Mouse (Mus musculus): ENCODE data around the gene Gm9945.

Gm9945 gene

DNA sequence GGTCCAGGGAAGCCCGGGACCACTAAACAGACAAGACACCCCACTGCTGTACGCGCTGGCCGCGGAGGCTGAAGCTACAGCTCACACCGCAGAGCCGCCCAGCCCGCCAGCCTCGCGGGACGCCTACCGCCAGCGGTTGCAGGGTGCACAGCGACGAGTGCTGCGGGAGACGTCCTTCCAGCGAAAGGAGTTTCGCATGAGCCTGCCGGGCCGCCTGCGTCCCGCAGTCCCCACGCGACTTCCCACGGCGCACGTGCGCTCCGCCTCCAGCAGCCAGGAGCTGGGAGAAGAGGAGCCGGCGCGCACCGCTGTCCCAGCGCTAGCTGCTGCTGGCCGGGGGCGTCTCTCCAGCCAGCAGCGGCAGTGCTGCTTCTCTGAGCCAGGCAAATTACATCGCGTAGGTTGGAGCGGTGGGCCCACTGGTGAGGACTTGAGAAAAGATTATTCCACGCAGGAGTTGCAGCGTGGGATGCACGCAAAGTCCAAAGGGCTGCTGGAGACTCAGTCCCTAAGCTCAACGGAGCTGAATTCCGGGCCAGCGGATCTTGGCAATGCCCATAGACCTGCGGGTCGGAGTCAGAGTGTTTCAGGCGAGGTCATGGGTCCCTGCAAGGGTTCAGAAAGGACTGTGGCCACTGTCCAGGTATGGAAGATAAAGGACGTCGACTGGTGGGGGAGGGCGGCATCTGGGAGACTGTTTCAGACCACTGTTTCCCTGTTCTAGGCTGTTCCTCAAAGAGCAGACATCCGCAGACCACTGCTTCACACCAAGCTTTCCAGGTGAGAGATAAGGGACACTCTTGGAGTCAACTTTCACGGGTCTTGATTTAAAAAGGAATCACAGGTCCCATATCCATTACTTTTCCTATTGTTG lies 16.2 kb upstream of the Gm9945 start:
- DNase-seq: peak in 1 of 2 experiments; percentile 21

DNA sequence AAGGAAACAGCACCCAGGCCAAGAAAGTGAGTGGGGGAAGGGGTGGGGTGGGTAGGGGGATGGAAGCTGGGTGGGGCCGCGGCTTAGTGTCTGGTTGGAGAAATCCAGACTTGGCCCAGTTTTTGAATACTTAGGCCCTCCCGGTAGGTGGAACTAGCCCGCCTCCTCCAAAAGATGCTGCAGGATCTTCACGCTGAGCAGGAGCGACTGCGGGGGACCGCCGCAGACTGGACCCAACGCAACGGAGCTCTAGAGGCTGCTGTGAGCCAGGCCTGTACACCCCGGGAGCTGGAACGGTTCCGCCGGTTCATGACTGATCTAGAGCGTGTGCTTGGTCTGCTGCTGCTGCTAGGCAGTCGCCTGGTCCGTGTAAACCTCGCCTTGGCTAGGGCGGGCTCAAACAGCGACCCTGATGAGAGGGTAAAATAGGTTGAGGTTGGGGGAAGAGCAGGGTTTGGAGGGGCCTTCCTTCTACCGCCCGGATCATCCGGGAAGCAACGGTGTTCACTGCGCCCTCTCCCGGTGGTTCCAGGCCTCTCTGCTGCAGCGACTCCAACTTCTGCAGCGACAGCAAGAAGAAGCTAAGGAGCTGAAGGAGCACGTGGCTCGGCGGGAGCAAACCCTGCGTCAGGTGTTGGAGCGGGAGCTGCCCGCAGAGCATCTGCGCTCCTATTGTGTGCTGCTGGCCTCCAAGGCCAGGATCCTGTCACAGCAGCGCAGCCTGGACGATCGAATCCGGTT lies 13.6 kb upstream of the Gm9945 start:
- peak; percentile 93 to 95 for DNase-seq

DNA sequence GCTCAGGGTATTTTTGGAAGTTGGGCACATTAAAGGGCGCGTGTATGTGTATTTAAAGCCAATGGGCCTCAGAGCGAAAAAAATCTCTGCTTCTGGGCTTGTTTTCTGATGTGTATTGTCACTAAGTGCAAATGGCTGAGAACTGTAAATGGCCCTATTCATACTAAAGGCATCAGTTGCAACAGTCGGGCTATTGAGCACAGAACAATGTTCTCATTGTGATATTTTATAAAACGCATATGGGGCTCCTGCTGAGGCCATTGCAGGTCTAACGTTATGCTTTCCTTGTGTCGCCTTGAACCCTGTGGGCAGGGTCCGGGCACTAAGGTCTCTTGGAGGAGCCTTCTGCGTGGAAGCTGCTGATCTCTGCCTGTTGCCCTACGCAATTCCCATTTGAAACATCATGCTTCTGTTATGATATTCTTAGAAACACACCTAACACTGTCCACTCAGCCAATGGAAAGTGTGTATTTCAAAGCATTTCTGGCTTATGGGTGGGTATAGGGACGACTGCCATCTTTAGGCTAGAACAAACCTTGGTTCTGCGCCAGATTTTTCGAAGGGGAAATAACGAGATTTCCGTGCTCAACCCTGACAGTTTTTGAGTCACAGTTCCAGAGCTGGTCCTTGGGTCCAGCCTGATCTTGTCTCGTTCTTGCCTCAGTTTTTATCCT lies 10.5 kb upstream of the Gm9945 start:
- DNase-seq: peak in 1 of 2 experiments; percentile 91

DNA sequence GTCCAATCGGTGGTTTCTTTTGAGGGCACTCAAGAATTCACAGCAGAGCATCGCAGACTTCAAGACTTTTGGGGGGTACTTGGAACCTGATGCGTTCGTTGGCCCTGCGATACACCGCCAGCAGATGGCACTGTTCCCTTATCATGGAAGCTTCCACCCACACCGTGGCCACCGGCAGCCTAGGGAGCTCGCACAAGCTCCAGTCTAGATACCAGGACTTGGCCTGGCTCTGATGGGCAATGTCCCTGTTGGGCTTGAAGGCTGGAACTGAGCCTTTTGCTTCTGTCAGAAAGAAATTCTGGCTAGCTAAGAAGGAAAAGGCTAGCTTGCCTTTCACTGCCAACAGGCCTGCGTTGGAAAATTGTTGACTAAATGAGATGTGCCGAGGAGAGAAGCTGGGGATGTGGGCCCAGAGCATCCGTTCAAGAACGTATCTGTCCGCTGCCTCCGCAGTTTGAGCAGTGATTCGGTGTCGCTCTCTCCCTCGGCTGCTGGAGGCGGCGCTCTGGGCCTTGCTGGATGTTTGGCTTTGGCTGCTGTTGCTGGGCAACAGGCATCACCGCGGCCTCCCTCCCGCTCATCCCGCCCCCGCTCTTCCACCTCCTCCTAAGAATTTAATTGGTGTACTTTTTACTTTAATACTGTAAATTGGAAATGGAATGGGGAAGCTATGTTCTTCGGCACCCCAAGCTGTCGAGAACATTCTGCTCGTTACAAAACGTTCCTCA lies 9.8 kb upstream of the Gm9945 start, which contains the start of gene Gm9837:
Gm9837 (minus strand) TSS at position 512 of the 728 bp plus-strand sequence.
- DNase-seq: peak; percentile 97 to 98

DNA sequence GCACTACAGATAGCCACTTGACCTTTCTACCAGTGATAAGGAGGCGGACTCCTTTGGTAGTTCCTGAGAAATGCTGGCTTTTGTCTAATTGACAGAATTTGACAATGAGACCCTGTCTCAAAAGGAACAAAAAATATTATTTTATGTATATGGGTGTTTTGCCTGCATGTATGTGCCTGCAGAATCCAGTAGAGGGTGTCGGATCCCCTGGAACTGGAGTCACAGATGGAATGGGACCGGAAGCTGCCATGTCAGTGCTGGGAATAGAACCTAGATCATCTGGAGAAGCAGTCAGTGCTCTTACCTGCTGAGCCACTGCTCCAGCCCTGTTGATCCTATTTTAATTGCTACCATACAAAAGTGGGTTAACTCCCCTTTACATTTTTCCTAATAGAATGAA lies 7.3 kb upstream of the Gm9945 start:
- DNase-seq: no peak

DNA sequence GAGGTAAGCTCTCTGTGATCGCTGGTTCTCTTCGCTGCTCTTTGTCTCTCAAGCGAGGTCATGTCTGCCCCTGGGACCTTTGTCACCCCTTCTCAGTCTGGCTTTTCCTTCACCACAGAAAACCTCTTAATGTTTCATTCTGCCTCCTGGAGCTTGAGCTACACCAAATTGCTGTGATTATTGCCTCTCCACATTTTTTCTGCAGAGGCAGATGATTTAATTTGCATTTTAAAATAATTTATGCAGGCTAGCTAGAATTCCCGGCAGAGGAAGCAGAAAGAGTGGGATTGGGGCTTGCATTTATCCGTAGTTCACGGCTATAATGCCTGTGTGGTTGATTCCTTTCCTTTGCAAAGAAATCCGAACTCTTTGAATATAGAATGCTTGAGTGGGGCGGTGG lies 4.3 kb upstream of the Gm9945 start:
- DNase-seq: no peak

DNA sequence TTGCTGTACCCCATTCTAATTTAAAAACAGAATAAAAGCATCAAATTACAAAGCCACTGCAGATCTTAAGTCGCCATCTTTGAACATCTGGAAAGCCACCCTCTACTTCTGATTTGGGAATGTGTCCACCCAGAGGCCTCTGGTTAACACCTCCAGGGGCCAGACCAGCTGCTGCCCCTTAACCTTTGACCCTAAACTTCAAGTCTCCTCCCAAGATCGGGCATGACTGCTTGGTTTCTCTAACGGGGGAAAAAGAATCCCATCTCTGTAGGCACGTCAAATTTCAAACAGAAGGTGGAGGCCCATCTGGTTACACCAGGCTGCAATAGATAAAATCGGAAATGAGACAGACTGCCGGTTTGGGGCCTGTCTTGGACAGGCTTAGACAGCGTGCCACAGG lies 2.1 kb upstream of the Gm9945 start:
- no peak for DNase-seq

DNA sequence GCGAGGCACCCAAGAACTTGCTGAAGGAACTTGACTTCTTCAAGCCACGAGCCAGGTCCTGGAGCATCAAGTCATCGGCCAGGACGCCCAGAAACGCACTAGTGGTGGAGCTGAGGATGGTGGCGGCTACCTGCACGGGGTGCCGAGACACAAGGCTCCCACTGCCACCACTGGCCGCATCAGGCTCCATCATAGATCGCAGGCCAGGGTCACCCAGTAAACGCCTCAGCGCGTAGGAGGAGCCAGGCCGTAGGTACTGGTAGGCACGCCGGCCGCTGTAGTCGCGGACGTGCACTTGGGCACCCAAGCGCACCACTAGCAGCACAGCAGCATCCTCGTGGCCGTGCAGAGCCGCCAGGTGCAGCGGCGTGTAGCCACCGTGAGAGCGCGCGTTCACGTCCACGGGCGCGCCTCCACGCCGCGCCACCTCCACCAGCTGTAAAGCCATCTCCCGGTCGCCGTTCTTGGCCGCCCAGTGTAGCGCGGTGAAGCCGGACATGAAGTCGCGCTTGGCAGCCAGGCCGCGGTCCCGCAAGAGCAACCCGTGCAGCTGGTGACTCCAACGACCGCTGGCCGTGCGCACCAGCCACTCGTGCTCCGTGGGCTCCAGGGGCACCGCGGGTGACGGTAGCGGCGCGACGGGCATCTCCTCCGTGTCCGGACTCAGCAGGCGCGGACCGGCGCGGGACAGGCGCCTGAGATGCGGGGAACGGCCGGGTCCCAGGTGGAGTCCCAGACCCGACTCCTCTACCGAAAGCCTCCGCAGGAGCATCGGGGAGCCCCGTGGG lies 1.4 kb upstream of the Gm9945 start:
- peak; percentile 45 to 58 for DNase-seq

DNA sequence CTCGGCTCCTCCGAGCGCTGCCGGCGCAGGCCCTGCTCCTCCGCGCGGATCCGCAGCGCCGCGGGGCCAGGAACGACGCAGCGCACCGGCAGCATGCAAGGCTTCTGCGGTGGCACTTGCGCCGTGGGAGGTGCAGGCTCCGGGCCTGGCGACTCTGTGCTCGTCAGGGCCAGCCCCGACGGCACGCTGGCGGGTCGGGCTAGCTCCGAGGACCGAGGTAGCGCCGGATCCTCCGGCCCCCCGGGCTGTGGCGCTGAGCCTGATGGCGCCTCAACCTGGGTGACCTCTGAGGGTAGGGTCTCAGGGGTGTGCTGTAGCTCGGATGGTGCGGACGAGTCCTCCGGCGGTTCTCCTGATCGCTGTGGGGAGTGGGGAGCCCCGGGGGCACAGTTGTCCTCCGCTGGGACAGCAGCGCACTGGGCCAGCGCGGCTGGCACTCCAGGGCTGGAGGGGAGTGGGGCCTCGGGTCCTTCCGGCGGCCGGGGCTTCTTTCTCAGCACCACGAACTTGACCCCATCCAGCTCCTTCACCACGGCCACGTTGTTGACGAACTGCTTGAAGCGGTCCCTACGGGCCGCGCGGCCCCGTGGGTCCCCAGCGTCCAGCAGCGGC lies 689 bp upstream of the Gm9945 start:
- DNase-seq: peak; percentile 57 to 60

DNA sequence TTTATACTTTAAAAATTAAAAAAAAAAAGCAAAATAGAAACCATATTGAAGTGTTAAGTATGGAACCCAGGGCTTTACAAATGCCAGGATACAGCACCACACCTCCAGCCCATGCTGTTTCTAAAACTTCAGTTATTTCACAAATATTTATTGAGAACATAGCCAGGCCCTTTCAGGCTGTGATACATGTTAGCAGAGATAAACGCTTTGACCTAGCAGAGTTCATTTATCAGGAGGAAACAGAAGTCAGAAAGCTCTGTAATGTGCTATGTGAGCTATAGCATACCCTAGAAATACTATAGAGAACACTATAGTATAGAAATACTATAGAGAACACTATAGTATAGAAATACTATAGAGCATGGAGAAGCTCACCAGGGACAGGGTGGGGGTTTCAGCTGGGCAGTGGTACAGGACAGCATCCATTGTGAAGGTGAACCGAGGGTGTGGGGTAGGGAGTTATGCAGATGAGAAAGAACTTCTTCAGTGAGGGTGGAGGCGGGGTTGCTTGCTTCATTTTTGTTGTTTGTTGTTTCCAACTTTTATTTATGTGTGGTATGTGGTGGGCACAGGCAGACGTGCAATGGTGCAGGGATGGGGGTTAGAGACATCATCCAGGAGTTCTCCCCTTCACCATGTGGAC lies 1.2 kb downstream of the Gm9945 start:
- DNase-seq: no peak

DNA sequence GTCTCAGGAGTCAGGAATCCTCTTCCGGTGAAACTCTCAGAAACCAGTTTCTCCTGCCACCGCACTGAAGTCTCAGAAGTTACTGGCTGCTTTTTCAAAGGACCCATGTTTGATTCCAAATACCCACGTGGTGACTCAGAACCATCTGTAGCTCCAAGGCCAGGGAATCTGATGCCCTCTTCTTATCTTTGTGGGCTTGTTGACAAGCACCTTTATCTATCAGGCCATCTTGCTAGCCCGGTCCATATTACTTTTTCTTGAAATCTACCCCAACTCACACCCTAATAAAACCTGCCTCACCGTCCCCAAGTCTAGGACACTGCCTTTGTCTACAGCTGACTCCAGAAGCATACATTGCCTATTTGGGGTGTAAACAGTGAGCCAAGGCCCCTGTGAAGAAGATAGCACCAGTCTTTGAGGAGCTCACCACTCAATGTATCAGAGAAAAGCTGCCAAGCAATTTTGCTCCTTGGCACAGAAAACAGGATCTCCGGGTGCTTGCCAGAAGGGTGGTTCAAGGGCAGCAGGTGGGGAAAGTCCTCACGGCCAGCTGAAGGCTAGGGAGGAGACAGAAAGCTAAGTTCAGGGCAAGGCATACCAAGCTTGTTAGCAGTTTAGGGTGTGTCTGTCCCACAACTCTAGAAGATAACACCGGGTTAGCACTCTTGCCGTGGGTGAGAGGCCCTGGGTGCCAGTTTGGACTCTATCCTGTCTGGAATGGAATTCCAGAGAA lies 3.4 kb downstream of the Gm9945 start:
- DNase-seq: peak; percentile 61 to 77

DNA sequence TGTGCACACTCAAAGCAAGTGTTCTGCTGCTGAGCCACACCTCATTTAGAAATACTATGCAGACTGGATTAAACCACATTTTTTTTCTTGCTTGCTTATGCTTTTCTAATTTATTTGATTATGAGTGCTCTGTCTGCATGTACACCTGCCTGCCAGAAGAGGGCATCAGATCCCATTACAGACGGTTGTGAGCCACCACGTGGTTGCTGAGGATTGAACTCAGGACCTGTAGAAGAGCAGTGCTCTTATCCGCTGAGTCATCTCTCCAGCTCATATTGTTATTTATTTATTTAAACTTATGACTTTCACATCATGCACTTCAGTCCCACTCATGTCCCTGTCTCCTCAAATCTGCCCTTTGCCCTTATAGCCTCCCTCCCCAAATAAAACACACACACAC lies 5.8 kb downstream of the Gm9945 start:
- no peak for DNase-seq

DNA sequence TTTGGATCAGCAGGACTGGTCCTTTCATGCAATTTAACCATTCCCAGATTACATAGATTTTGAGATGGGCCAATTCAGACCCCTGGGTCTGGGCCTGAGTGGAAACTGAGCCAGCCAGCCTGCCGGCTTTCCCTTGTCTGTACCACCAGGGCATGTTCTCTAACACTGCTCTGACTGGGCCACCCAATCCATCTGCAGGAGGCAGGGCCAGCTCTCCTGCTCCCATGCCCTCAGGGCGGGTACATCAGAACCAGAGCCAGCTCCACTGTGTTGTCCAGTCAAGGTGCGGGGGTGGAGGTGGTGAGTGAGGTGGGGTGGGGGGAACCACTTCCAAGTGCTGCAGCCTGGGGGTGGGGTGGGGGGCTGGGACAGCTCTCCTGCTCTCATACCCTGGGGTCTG lies 6.4 kb downstream of the Gm9945 start:
- no peak for DNase-seq

DNA sequence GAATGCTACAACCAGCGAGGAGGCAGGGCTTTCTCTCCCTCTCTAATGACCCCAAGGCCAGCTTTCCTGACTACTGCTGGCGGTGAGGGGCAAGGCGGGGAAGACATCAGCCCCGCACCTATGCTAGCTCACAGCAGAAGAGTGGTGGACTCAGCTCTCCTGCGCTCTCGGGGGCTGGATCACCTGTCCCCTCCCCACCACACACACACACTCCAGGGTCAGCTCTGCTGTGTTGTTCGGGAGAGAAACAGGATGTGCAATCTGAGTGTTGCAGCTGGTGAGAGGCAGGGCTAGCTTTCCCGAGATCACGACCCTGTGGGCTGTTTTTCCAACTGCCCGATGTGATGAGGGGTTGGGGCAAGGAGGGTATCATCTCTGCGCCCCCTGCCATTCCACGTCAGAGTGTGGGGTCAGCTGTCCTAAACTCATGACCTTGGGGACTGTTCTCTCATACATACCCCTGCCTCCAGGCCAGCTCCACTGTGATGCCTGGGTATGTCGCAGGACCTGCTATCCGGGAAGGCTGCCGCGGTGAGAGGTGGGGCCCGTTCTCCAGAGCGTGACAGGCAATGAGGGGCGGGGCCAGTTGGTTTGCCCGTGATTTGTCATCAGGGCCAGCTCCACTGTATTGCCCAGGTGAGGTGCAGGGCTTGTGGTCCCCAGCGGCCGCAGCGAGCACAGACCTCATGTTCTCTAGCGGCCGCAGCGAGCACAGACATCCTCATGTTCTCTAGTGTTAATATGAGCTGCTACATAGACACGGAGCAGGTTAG lies 7.0 kb downstream of the Gm9945 start:
- DNase-seq: peak; percentile 58 to 62

DNA sequence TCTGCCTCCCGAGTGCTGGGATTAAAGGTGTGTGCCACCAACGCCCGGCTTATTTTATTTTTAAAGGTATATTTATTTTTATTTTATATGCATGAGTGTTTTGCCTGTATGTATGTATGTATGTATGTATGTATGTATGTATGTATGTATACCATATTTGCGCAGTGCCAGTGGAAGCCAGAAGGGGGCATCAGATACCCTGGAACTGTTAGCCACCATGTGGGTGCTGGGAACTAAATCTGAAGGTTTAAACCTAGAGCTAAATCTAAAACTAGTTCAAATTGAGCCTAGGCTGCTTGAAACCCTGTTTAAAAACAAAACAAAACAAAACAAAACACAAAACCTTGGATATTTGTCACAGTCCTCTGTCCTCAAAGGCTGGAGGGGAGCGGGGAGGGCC lies 9.0 kb downstream of the Gm9945 start:
- DNase-seq: no peak

DNA sequence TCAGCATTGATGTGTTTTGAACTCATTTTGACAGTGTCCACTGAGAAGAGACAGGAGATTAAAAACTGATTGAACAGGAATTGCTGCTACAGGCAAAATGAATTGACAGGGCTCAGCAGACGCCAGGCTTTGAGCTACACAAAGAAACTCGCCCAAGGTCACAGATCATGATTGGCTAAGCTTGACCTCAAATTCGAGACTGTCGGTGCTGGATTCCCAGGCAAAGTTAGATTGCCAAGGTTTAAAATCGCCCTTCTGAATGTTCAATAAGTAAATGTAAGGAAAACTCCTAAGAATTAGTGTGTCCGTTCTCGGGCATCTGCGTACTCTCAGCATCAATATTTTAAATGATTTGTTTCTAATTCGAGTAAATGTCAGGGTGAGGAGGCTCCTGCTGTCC lies 9.5 kb downstream of the Gm9945 start:
- DNase-seq: no peak

DNA sequence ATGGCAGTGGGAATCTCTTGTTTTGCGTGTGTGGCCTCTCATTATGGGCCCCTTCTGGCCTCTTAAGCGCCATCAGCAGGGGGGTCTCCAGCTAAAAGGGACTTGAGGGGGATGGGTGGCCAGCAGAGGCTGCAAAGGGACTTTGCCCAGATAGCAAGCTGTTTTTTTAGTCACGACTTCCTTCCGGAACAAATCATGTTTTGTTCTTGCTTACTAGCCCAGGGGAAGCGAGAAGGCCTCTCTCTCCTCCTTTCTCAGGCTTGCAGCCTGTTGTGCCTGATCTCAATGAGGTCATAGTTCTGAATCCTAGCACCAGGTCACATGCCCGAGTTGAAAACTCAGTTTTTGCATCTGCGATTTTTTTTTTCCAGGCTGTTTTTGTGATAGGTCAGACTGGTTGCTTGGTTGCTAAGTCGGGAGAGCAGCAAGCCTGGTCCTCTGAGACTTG lies 12.0 kb downstream of the Gm9945 start:
- DNase-seq: peak; percentile 46 to 59

DNA sequence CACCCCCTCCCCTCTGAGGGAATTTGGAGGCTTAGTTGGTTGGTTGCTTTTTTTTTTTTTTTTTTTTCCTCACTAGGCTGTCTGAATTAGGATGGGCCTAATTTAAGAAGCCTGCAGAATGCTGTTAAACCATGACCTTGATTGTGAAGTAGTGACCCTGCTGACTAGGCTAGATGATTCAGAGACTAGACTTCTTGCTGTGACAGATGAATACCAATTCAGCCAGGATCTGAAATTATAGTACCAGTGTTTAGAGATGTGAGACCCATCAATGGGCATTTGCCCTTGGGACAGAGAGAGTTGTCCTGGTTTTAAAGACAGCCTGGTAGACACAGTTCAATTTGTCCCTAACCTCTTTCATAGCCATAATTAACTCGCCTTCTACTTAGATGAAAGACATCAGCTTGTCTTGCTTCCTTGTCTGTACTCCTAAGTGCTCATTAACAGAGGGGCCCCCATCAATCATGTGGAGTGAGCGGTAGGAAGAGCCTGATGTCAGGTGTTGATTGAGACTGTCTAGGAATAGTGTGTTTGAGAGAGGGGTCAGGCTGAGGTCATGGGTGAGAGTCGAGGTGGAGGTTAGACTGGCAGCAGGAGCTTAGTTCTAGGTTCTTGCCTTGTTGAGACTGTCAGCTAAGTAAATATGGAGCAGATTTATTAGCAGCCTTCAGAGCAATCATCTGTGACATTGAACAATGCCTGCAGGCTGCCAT lies 13.4 kb downstream of the Gm9945 start:
- DNase-seq: no peak

DNA sequence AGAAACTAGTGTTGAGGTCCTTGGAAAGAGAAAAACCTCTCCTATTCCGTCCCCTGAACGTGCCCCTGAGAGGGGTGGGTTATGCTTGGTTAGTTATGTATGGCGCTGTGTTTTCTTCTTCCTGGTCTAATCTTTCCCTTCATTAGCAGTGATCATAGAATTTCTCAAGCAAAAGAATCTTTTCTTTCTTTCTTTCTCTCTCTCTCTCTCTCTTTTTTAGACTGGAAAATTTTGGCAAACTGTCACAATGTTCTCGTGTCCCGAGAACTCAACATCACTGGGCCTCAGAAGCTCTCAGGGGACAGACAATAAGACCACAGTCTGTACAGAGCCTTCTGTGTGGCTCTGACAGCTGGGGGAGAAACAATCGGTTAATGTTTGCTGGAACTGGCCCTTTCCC lies 15.5 kb downstream of the Gm9945 start:
- peak in 1 of 2 experiments; percentile 39 for DNase-seq
